Mouse (Mus musculus) embryonic facial prominence, embryonic 11.5 days (tissue): ENCODE results near the gene Syde2. TPM values are rescaled to one million over a fixed set of nuclear protein-coding genes. Genes with fewer than 3 reads are reported as not detected.
A peak's percentile ranks its signal among the peaks of the same experiment; 100 is the strongest.

Experiments
- ATAC-seq: fragments of 200-750 bp; cut with Nextera tagmentation; replicated peaks from 2 replicates; pipeline ENCODE4 v1.8.0; 2017; ENCODE audit warnings: low read depth; ENCODE audit not compliant: insufficient number of reproducible peaks, low FRiP score, low TSS enrichment
- DNase-seq: peaks from one replicate; pipeline ENCODE4 v3.0.0-alpha.2; 2015; ENCODE audit warnings: low spot score
- H3K27ac ChIP-seq: fragments of 300-500 bp; sonication (generic); replicated peaks from 2 replicates; pipeline ENCODE4 v1.5.1; 2014; ENCODE audit warnings: mild to moderate bottlenecking, low read depth, low read length, control low read depth
- H3K27me3 ChIP-seq: fragments of 300-500 bp; sonication (generic); 2 replicates; pipeline ENCODE4 v1.6.1; 2014; ENCODE audit warnings: mild to moderate bottlenecking, low read length, moderate library complexity, mixed read lengths; ENCODE audit not compliant: control insufficient read depth, insufficient read depth
- H3K36me3 ChIP-seq: fragments of 300-500 bp; sonication (generic); replicated peaks from 2 replicates; pipeline ENCODE4 v1.6.1; 2014; ENCODE audit warnings: low read depth, mild to moderate bottlenecking, low read length, moderate library complexity, mixed read lengths; ENCODE audit not compliant: control insufficient read depth, insufficient read depth
- H3K4me1 ChIP-seq: fragments of 300-500 bp; sonication (generic); 2 replicates; pipeline ENCODE4 v1.6.1; 2014; ENCODE audit warnings: low read length, mixed read lengths; ENCODE audit not compliant: control insufficient read depth, insufficient read depth
- H3K4me2 ChIP-seq: fragments of 300-500 bp; sonication (generic); 2 replicates; pipeline ENCODE4 v1.6.1; 2014; ENCODE audit warnings: low read depth, mild to moderate bottlenecking, control low read depth, low read length, moderate library complexity
- H3K4me3 ChIP-seq: fragments of 300-500 bp; sonication (generic); 2 replicates; pipeline ENCODE4 v1.5.1; 2014; ENCODE audit warnings: low read depth, low read length, control low read depth
- H3K9ac ChIP-seq: fragments of 300-500 bp; sonication (generic); replicated peaks from 2 replicates; pipeline ENCODE4 v1.6.1; 2014; ENCODE audit warnings: mild to moderate bottlenecking, control low read depth, low read length
- H3K9me3 ChIP-seq: fragments of 300-500 bp; sonication (generic); replicated peaks from 2 replicates; pipeline ENCODE4 v1.6.1; 2016; ENCODE audit warnings: mild to moderate bottlenecking, low read length, inconsistent platforms, mixed read lengths; ENCODE audit not compliant: control insufficient read depth
- WGBS: fragments of 180-500 bp; shearing (Covaris S2); extraction: QIAGEN DNeasy Blood & Tissue Kit; methylation state at CpG from one replicate; pipeline ENCODE4 v1.1.7; 2014; 5-methylcytosine and 5-hydroxymethylcytosine counted together
- polyA plus RNA-seq: library from polyadenylated mRNA; unstranded; fragments of >200 nt; fragmentation: Nextera tagmentation; extraction: Ambion mirVana; gene quantifications from 2 replicates; pipeline ENCODE4 v1.2.1, GENCODE M21; 2014

The Syde2 gene
- polyA plus RNA-seq, 1 experiment from 2014 or later: 1.9 TPM

- no peak overlapping the region for H3K4me2 ChIP-seq
- H3K9ac ChIP-seq: no peak overlapping the region
- H3K36me3 ChIP-seq: no peaks in the 10 kb centered on the region
- WGBS: 60% methylated on average over 2 of the region's 2 CpGs
- no peaks in the 10 kb centered on the region for H3K27me3 ChIP-seq
- H3K4me1 ChIP-seq: peaks cover 4% of the 10 kb centered on the region
- no peak for ATAC-seq
- no peak for DNase-seq
- H3K4me3 ChIP-seq: no peak overlapping the region
- H3K9me3 ChIP-seq: no peaks in the 10 kb centered on the region
- H3K27ac ChIP-seq: no peak overlapping the region
Measured at GRCm38 (mm10) chr3:145946654-145947053, 41.0 kb upstream of the Syde2 start.

DNA sequence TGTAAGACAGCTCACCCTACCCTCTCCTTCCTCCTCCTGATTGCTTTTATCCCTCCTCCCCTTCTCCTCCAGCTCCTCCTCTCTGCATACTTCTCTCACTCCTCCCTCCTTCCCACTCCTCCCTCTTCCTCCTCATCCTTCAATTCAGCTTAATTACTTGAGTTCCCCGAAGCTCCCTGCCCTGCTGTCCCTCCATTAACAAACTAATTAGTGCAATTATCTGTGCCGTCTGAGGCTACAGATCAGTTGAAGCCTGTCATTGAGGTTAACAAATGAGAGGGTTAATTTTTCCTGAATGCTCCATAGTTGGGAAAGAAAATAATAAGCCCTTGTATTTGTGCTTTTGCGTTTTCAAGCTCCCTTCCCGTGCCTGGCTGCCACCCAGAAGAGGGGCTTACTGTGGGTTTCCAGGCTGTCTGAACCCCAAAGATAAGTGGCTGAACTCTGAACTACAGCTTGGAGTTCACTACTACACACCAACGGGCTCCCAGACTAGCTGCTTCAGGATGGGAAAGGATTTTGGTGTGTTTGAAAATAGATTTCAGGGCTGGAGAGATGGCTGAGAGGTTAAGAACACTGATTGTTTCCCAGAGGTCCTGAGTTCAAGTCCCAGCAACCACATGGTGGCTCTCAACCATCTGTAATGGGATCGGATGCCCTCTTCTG, 40.0 kb upstream of the Syde2 start:
- H3K36me3 ChIP-seq: no peaks in the 10 kb centered on the region
- H3K4me1 ChIP-seq: peaks cover 4% of the 10 kb centered on the region
- no peak overlapping the region for H3K4me2 ChIP-seq
- H3K4me3 ChIP-seq: no peak overlapping the region
- no peaks in the 10 kb centered on the region for H3K9me3 ChIP-seq
- no peak overlapping the region for H3K27ac ChIP-seq
- 32% methylated on average over 6 of the region's 6 CpGs for WGBS
- no peaks in the 10 kb centered on the region for H3K27me3 ChIP-seq
- DNase-seq (no peak), ATAC-seq (no peak)
- no peak overlapping the region for H3K9ac ChIP-seq

GRCm38 (mm10) chr3:145950034-145950814, 37.4 kb upstream of the Syde2 start:
- DNase-seq: peak; percentile 80
- Histone ChIP-seq H3K4me1 (peaks cover 4% of the 10 kb centered on the region), H3K27me3 (no peaks in the 10 kb centered on the region), H3K9ac (no peak overlapping the region), H3K9me3 (no peaks in the 10 kb centered on the region), H3K27ac (no peak overlapping the region), H3K36me3 (no peaks in the 10 kb centered on the region), H3K4me3 (no peak overlapping the region), H3K4me2 (peak overlapping the region; percentile 33)
- ATAC-seq: peak; percentile 84
- WGBS: 7% methylated on average over 15 of the region's 15 CpGs

DNA sequence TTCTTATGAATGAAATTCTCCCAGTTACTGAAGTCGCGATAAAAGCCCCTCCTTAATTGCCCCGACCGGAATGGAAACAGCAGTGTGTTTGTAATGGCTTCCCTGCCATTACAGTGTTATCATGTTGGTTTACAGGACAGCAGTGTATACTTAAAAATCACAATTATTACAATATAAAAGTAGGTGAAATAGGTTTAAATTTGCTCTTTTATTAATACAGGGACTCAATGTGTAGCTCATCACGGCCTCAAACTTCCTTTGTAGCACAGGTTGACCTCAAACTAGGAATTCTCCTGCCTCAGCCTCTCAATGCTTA, 36.9 kb upstream of the Syde2 start:
- Histone ChIP-seq H3K9me3 (no peaks in the 10 kb centered on the region), H3K4me2 (peak overlapping the region; percentile 33; the same call in 1 of the 2 replicates), H3K27ac (no peak overlapping the region), H3K4me3 (no peak overlapping the region), H3K4me1 (peaks cover 4% of the 10 kb centered on the region), H3K9ac (no peak overlapping the region), H3K27me3 (no peaks in the 10 kb centered on the region), H3K36me3 (no peaks in the 10 kb centered on the region)
- 45% methylated on average over 5 of the region's 5 CpGs for WGBS
- ATAC-seq (no peak), DNase-seq (no peak)

DNA sequence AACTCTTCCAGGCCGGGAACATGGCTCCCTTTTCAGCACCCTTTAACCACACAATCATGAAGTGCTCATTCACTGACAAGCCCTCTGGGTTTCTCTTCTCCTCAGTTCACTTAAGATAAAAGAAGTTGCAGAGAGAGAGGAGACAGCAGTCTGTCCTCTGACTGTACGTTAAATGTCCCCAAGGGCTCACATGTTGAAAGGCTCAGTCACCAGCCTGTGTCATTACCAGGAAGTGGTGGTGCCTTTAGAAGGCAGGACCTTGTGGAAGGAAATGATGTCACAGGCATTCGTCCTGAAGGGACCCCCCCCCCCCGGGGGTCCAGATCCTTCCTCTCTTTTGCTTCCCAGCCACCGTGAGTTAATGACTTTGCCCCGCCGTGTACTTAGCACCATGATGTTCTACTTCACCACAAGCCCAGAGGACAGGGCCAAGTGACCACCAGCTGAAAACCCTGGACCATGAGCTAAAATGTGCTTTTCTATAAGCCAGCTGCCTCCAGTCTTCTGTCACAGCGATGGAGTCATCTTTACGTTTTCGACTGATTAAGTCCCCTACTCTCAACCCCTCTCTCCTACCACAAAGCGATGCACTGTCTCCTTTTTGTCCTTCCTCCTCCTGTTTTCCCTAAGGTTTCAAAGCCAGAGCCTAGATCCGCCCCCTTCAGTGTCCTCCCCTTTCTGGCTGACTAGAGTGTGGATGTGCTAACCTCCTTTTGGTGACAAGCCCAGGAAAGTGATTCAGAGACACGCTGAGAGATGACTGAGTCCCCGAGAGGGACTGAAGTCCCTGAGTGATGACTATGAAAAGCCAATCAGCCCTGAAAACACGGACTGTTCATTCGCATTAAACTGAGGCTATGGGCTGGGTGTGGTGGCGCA, 36.1 kb upstream of the Syde2 start:
- no peak overlapping the region for H3K9ac ChIP-seq
- H3K4me3 ChIP-seq: no peak overlapping the region
- 76% methylated on average over 17 of the region's 17 CpGs for WGBS
- no peak overlapping the region for H3K4me2 ChIP-seq
- H3K9me3 ChIP-seq: no peaks in the 10 kb centered on the region
- ATAC-seq (no peak), DNase-seq (no peak)
- no peak overlapping the region for H3K27ac ChIP-seq
- peaks cover 4% of the 10 kb centered on the region for H3K4me1 ChIP-seq
- H3K36me3 ChIP-seq: no peaks in the 10 kb centered on the region
- H3K27me3 ChIP-seq: no peaks in the 10 kb centered on the region

DNA sequence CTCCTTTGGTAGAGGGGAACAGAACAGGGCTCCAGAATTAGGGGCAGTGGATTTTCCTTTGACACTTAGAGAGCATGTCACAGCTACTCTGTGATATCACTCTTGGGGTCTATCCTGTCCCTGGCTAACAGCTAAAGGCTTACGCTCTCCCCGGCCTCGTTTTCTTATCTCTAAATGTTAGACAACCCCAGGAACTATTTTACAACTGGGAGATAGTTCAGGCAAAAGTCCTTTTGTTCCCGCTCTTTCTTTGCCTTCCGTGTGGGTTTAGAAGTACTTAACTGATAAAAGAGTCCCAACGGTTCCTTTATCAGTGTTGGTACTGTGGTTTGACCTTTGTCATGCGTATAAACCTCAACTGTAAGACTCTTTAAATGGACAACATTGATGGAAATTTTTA, 34.7 kb upstream of the Syde2 start:
- DNase-seq: no peak
- H3K4me1 ChIP-seq: peaks cover 4% of the 10 kb centered on the region
- H3K9me3 ChIP-seq: no peaks in the 10 kb centered on the region
- no peaks in the 10 kb centered on the region for H3K27me3 ChIP-seq
- 87% methylated on average over 7 of the region's 7 CpGs for WGBS
- no peak for ATAC-seq
- H3K9ac ChIP-seq: no peak overlapping the region
- no peak overlapping the region for H3K27ac ChIP-seq
- no peaks in the 10 kb centered on the region for H3K36me3 ChIP-seq
- no peak overlapping the region for H3K4me3 ChIP-seq
- H3K4me2 ChIP-seq: no peak overlapping the region

DNA sequence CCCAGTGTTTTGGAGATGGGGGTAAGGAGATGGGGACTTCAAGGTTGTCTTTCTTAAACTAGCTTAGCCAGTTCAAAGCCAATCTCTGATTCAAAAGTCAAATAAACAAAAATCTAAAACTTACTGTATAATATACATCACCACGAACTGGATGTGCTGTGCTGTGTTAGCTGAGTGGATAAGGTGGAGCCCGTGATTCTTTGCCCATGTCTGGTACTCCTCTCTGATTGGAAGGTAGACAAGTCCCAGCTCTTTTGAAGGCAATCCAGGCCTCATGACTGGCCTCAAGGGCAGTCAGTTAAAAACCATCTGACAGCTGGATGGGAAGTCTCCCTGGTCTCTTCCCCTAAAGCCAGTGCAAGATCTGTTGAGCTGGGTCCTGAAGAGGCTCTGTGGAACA, 34.3 kb upstream of the Syde2 start:
- no peaks in the 10 kb centered on the region for H3K36me3 ChIP-seq
- H3K27me3 ChIP-seq: no peaks in the 10 kb centered on the region
- no peaks in the 10 kb centered on the region for H3K9me3 ChIP-seq
- H3K27ac ChIP-seq: no peak overlapping the region
- H3K4me3 ChIP-seq: no peak overlapping the region
- H3K4me2 ChIP-seq: no peak overlapping the region
- peaks cover 4% of the 10 kb centered on the region for H3K4me1 ChIP-seq
- DNase-seq: no peak
- ATAC-seq: no peak
- H3K9ac ChIP-seq: no peak overlapping the region
- 80% methylated on average over 2 of the region's 2 CpGs for WGBS
